Mouse (Mus musculus) C2C12 (cell line): Measurements from ENCODE around the gene Gjc2.

ENCODE experiments used
- CTCF ChIP-seq: IDR thresholded peaks from one replicate; pipeline ENCODE4 v1.5.1; 2011; ENCODE audit not compliant: control insufficient read depth, insufficient read depth, insufficient read length
- MAX ChIP-seq: IDR thresholded peaks from one replicate; pipeline ENCODE4 v1.6.1; 2011; ENCODE audit warnings: mild to moderate bottlenecking, control low read depth
- MYOG ChIP-seq: IDR thresholded peaks from one replicate; pipeline ENCODE4 v1.6.1; 2011; ENCODE audit not compliant: control insufficient read depth, insufficient read length; ENCODE audit errors: extremely low read depth
- USF1 ChIP-seq: IDR thresholded peaks from one replicate; pipeline ENCODE4 v1.6.1; 2011; ENCODE audit warnings: low read depth, mild to moderate bottlenecking, control low read depth, moderate library complexity

DNA sequence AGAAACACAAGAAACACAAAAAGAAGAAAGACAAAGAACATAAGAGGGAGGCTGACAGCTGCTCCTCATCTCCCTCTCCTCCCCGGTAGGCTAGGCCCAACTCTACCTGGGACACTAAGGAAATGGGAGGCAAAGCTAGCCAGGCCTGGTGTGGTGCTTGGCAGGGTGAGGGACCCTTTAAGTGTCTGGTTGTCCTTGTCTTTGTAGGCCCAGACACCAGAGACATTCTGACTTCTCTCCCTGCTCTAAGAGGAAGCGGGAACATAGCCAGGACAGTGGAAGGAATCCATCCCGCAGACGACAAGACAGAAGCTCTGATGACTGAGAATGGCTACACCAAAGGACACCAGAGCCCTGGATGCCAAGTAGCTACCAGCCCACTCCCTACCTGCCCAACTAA, 27.0 kb upstream of the Gjc2 start:
- TF ChIP-seq CTCF: no peak
- TF ChIP-seq MYOG: no peak
- TF ChIP-seq MAX: no peak
- no peak for TF ChIP-seq USF1
